Mouse (Mus musculus) intestine, embryonic 14.5 days (tissue): ENCODE data around the gene Olfr1375. TPM values are rescaled to one million over a fixed set of nuclear protein-coding genes. Genes with fewer than 3 reads are reported as not detected.
"Not testable (repeated sequence)": the region's sequence is repeated elsewhere in the genome, so short reads cannot be mapped to it uniquely, and the experiment has no call there.

Experiments used
- ATAC-seq: fragments of 200-750 bp; cut with Nextera tagmentation; replicated peaks from 2 replicates; pipeline ENCODE4 v1.8.0; 2017; ENCODE audit warnings: low read depth, moderate number of reproducible peaks, moderate TSS enrichment, moderate library complexity; ENCODE audit not compliant: low FRiP score, low TSS enrichment
- DNase-seq: peaks from one replicate; pipeline ENCODE4 v3.0.0-alpha.2; 2018; ENCODE audit warnings: low spot score
- H3K27ac ChIP-seq: fragments of 300-500 bp; sonication (generic); 2 replicates; pipeline ENCODE4 v1.5.1; 2014; ENCODE audit warnings: low read depth, mild to moderate bottlenecking, control low read depth
- H3K27me3 ChIP-seq: fragments of 300-500 bp; sonication (generic); replicated peaks from 2 replicates; pipeline ENCODE4 v1.6.1; 2014; ENCODE audit warnings: low read length, control low read depth; ENCODE audit not compliant: control insufficient read depth, insufficient read depth
- H3K36me3 ChIP-seq: fragments of 300-500 bp; sonication (generic); 2 replicates; pipeline ENCODE4 v1.6.1; 2014; ENCODE audit warnings: low read length, control low read depth; ENCODE audit not compliant: control insufficient read depth, insufficient read depth
- H3K4me1 ChIP-seq: fragments of 300-500 bp; sonication (generic); replicated peaks from 2 replicates; pipeline ENCODE4 v1.6.1; 2014; ENCODE audit warnings: low read length, control low read depth, mixed read lengths; ENCODE audit not compliant: control insufficient read depth, insufficient read depth
- H3K4me2 ChIP-seq: fragments of 300-500 bp; sonication (generic); 2 replicates; pipeline ENCODE4 v1.6.1; 2014; ENCODE audit warnings: low read length
- H3K4me3 ChIP-seq: fragments of 300-500 bp; sonication (generic); 2 replicates; pipeline ENCODE4 v1.5.1; 2014; ENCODE audit warnings: low read depth, low read length, control low read depth, mixed read lengths
- H3K9ac ChIP-seq: fragments of 300-500 bp; sonication (generic); 2 replicates; pipeline ENCODE4 v1.6.1; 2014; ENCODE audit warnings: mild to moderate bottlenecking, low read length
- H3K9me3 ChIP-seq: fragments of 300-500 bp; sonication (generic); 2 replicates; pipeline ENCODE4 v1.6.1; 2016; ENCODE audit warnings: low read length, control low read depth; ENCODE audit not compliant: control insufficient read depth
- WGBS: fragments of 180-500 bp; shearing (Covaris S2); extraction: QIAGEN DNeasy Blood & Tissue Kit; methylation state at CpG from one replicate; pipeline ENCODE4 v1.1.7; 2014; 5-methylcytosine and 5-hydroxymethylcytosine counted together
- polyA plus RNA-seq: library from polyadenylated mRNA; unstranded; fragments of >200 nt; fragmentation: Nextera tagmentation; extraction: Ambion mirVana; gene quantifications from 2 replicates; pipeline ENCODE4 v1.2.1, GENCODE M21; 2014

Olfr1375 gene
- polyA plus RNA-seq, 1 experiment from 2014 or later, result not detected

GRCm38 (mm10) chr11:51034141-51034540, 13.8 kb upstream of the Olfr1375 start:
- H3K9me3 ChIP-seq, H3K27me3 ChIP-seq, H3K4me1 ChIP-seq, ATAC-seq, DNase-seq, H3K36me3 ChIP-seq, H3K4me2 ChIP-seq, H3K27ac ChIP-seq, H3K9ac ChIP-seq, H3K4me3 ChIP-seq: not testable (repeated sequence)

- Histone ChIP-seq H3K27ac (no peak overlapping the region), H3K36me3 (no peaks in the 10 kb centered on the region), H3K27me3 (no peaks in the 10 kb centered on the region), H3K9ac (no peak overlapping the region), H3K9me3 (no peaks in the 10 kb centered on the region), H3K4me3 (no peak overlapping the region), H3K4me2 (no peak overlapping the region), H3K4me1 (no peaks in the 10 kb centered on the region)
- 70% methylated on average over 2 of the region's 2 CpGs for WGBS
- ATAC-seq, result no peak
- no peak for DNase-seq
Measured at GRCm38 (mm10) chr11:51035951-51036350, 12.0 kb upstream of the Olfr1375 start.

- not testable (repeated sequence) for DNase-seq, H3K36me3 ChIP-seq, H3K9me3 ChIP-seq, H3K27ac ChIP-seq, H3K4me2 ChIP-seq, H3K27me3 ChIP-seq, H3K4me3 ChIP-seq, H3K4me1 ChIP-seq, ATAC-seq, H3K9ac ChIP-seq
- WGBS, result 76% methylated on average over 3 of the region's 3 CpGs
Measured at GRCm38 (mm10) chr11:51044776-51045175, 3.1 kb upstream of the Olfr1375 start.

DNA sequence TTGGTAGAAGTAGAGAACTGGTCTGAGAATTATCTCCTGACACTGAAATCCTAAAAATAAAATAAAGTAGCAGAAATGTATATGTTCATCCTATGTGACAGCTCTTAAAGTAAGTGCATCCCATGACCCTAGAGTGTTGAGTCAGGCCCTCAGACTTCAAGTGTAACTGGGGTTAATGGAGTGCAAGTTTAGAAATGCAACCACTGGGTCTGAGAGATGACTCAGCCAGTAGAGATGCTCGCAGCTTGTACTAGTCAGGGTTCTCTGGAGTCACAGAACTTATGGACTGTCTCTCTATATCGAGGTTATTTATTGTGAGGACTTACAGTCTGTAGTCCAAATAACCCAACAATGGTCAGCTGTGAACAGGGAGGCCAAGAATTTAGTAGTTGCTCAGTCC, 3.8 kb downstream of the Olfr1375 start:
- Histone ChIP-seq H3K9me3 (no peaks in the 10 kb centered on the region), H3K9ac (no peak overlapping the region), H3K27ac (no peak overlapping the region), H3K4me1 (no peaks in the 10 kb centered on the region), H3K36me3 (no peaks in the 10 kb centered on the region), H3K4me3 (no peak overlapping the region), H3K27me3 (no peaks in the 10 kb centered on the region), H3K4me2 (no peak overlapping the region)
- 66% methylated on average over 2 of the region's 2 CpGs for WGBS
- DNase-seq (no peak), ATAC-seq (no peak)

GRCm38 (mm10) chr11:51053230-51053629, 5.3 kb downstream of the Olfr1375 start:
- Histone ChIP-seq H3K9ac (no peak overlapping the region), H3K4me3 (no peak overlapping the region), H3K9me3 (no peaks in the 10 kb centered on the region), H3K27me3 (no peaks in the 10 kb centered on the region), H3K27ac (no peak overlapping the region), H3K4me2 (no peak overlapping the region), H3K36me3 (no peaks in the 10 kb centered on the region), H3K4me1 (no peaks in the 10 kb centered on the region)
- WGBS, result 39% methylated on average over 3 of the region's 3 CpGs
- DNase-seq, result no peak
- ATAC-seq, result no peak

DNA sequence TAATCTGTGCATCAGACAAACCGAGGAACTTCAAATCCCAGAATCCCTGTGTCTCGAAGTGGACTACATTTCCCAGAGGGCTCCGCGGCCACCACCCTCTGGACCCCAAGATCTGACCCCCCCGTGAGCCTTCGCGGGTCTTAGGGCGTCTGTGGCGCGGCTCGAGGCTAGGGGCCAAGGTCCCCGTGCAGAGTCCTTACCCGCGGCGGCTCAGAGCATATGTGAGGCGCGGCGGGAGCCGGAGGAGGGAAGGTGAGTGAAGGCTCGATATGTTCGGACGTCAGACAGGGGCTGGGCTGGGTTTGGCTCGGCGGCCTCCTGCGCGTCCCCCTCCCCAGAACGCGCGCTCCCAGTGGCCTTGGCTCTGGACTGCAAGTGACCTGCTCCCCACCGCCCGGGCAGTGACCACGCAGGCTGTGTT, 11.3 kb downstream of the Olfr1375 start, which contains the start of gene Zfp354a:
TSS of gene Zfp354a (plus strand) at position 107 of the 421 bp plus-strand sequence.
- peaks cover 11% of the 10 kb centered on the region; the same call in 1 of the 2 replicates for H3K4me1 ChIP-seq
- no peaks in the 10 kb centered on the region for H3K27me3 ChIP-seq
- WGBS, result under 1% methylated on average over 32 of the region's 32 CpGs
- ATAC-seq, result peak; percentile 92
- H3K27ac ChIP-seq, result no peak within 1 kb of the TSS
- H3K4me2 ChIP-seq, result peak within 1 kb of the TSS; percentile 48
- peak; percentile 90 for DNase-seq
- H3K36me3 ChIP-seq, result peaks cover 11% of the 10 kb centered on the region
- no peaks in the 10 kb centered on the region for H3K9me3 ChIP-seq
- peak within 1 kb of the TSS; percentile 90 for H3K4me3 ChIP-seq
- peak within 1 kb of the TSS; percentile 68 for H3K9ac ChIP-seq

DNA sequence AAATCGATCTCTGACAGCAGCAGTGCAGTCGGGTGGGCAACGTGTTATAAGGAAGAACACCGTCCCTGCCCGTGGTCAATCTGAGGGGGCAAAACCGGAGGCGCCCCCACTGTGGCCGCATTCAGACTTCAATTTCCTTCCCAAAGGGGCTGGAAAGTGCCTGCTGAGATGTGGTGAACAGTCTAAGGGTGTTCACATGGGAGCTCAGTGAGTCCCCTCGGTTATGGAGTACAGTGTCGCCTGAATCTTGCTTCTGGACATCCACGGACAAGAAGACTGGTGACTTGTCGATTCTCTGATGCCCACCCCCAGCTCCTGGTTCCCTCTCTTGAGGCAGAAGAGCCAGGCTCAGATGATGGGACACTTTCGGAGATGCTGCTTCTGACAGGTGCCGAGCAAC, 11.7 kb downstream of the Olfr1375 start:
- Histone ChIP-seq H3K27me3 (no peaks in the 10 kb centered on the region), H3K27ac (no peak overlapping the region), H3K4me1 (peaks cover 11% of the 10 kb centered on the region; the same call in 1 of the 2 replicates), H3K4me3 (peak overlapping the region; percentile 90), H3K9ac (peak overlapping the region; percentile 68), H3K36me3 (peaks cover 11% of the 10 kb centered on the region), H3K4me2 (peak overlapping the region; percentile 48), H3K9me3 (no peaks in the 10 kb centered on the region)
- DNase-seq, result no peak
- no peak for ATAC-seq
- 14% methylated on average over 14 of the region's 14 CpGs for WGBS

DNA sequence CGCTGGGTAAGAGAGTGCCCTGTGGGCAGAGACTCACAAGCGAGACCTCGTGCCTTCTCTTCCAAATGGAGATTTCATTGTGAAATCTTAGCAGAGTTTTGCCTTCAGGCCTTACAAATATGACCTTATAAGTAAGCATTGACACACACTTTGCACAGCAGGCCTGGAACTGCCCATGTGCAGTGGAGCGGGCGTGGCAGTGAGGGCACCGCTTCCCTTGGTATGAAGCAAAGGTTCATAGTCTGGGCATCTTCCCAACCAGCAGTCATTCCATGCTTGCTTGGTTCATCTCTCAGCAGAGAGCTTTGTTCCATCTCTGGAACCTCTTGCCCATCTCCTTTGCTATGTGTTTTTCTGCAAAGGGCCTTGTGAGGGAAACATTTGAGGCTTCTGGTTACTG, 13.1 kb downstream of the Olfr1375 start:
- Histone ChIP-seq H3K4me3 (no peak overlapping the region), H3K9me3 (no peaks in the 10 kb centered on the region), H3K36me3 (peaks cover 18% of the 10 kb centered on the region), H3K4me2 (no peak overlapping the region), H3K27ac (no peak overlapping the region), H3K9ac (no peak overlapping the region), H3K4me1 (peaks cover 11% of the 10 kb centered on the region; the same call in 1 of the 2 replicates), H3K27me3 (no peaks in the 10 kb centered on the region)
- no peak for ATAC-seq
- WGBS, result 95% methylated on average over 6 of the region's 6 CpGs
- no peak for DNase-seq

GRCm38 (mm10) chr11:51063276-51063675, 15.4 kb downstream of the Olfr1375 start:
- ATAC-seq, result no peak
- DNase-seq, result no peak
- no peak overlapping the region for H3K4me3 ChIP-seq
- no peak overlapping the region for H3K9ac ChIP-seq
- no peak overlapping the region for H3K27ac ChIP-seq
- H3K4me1 ChIP-seq, result peaks cover 11% of the 10 kb centered on the region; the same call in 1 of the 2 replicates
- WGBS, result 60% methylated on average over 7 of the region's 7 CpGs
- H3K4me2 ChIP-seq, result no peak overlapping the region
- no peaks in the 10 kb centered on the region for H3K27me3 ChIP-seq
- no peaks in the 10 kb centered on the region for H3K9me3 ChIP-seq
- H3K36me3 ChIP-seq, result peaks cover 38% of the 10 kb centered on the region
